Mouse (Mus musculus): Measurements from ENCODE around the gene Il10rb.

Gene Il10rb

GRCm38 (mm10) chr16:91450137-91451064, 44.4 kb downstream of the Il10rb start:
- no peak for DNase-seq (ENCODE audit: low read depth, low spot score)

GRCm38 (mm10) chr16:91451949-91452348, 46.0 kb downstream of the Il10rb start:
- DNase-seq (ENCODE audit: low read depth, low spot score) = peak; percentile 52

- DNase-seq (ENCODE audit: low read depth, low spot score) = peak; percentile 43
Observed at GRCm38 (mm10) chr16:91452363-91452896, 46.5 kb downstream of the Il10rb start.

- no peak for DNase-seq (ENCODE audit: low read depth, low spot score)
Observed at GRCm38 (mm10) chr16:91455868-91456267, 49.9 kb downstream of the Il10rb start.

- DNase-seq (ENCODE audit: low read depth, low spot score) = peak; percentile 81
Observed at GRCm38 (mm10) chr16:91458301-91458746, 52.4 kb downstream of the Il10rb start.

- no peak for DNase-seq (ENCODE audit: low read depth, low spot score)
Observed at GRCm38 (mm10) chr16:91458976-91459375, 53.0 kb downstream of the Il10rb start.

GRCm38 (mm10) chr16:91459396-91459795, 53.4 kb downstream of the Il10rb start:
- peak; percentile 54 for DNase-seq (ENCODE audit: low read depth, low spot score)

GRCm38 (mm10) chr16:91459841-91460370, 53.9 kb downstream of the Il10rb start:
- DNase-seq (ENCODE audit: low read depth, low spot score) = peak; percentile 83

GRCm38 (mm10) chr16:91461066-91461638, 55.2 kb downstream of the Il10rb start:
- peak; percentile 72 for DNase-seq (ENCODE audit: low read depth, low spot score)

- DNase-seq (ENCODE audit: low read depth, low spot score) = no peak
Observed at GRCm38 (mm10) chr16:91461773-91462181, 55.8 kb downstream of the Il10rb start.

GRCm38 (mm10) chr16:91462644-91463043, 56.7 kb downstream of the Il10rb start:
- no peak for DNase-seq (ENCODE audit: low read depth, low spot score)

- no peak for DNase-seq (ENCODE audit: low read depth, low spot score)
Observed at GRCm38 (mm10) chr16:91463400-91463799, 57.4 kb downstream of the Il10rb start.

- peak; percentile 39 for DNase-seq (ENCODE audit: low read depth, low spot score)
Observed at GRCm38 (mm10) chr16:91463836-91464400, 58.0 kb downstream of the Il10rb start.

GRCm38 (mm10) chr16:91464594-91465504, 58.9 kb downstream of the Il10rb start:
- peak; percentile 94 for DNase-seq (ENCODE audit: low read depth, low spot score)

GRCm38 (mm10) chr16:91465505-91466240, 59.7 kb downstream of the Il10rb start:
- DNase-seq (ENCODE audit: low read depth, low spot score) = peak; percentile 47

GRCm38 (mm10) chr16:91466566-91466965, 60.6 kb downstream of the Il10rb start:
- peak; percentile 85 for DNase-seq (ENCODE audit: low read depth, low spot score)

- DNase-seq (ENCODE audit: low read depth, low spot score) = peak; percentile 58
Observed at GRCm38 (mm10) chr16:91470470-91470869, 64.5 kb downstream of the Il10rb start.

GRCm38 (mm10) chr16:91471481-91471880, 65.5 kb downstream of the Il10rb start:
- no peak for DNase-seq (ENCODE audit: low read depth, low spot score)

All from CD4-positive, CD25-positive, alpha-beta regulatory T cell, adult 2 months (primary cell).